Mouse (Mus musculus) brain, embryonic 14.5 days (tissue): ENCODE measurements at regions not wholly inside any gene's neighbourhood (a gene's known extent, or its start where the extent isn't known, plus 50 kb on each side); places are given as distances from the start of the nearest gene placed in this dataset.

Experiments used
- CTCF ChIP-seq: fragments of 200-500 bp; IDR thresholded peaks from 2 replicates; pipeline ENCODE4 v1.5.1; 2012; ENCODE audit warnings: inconsistent platforms, mild to moderate bottlenecking, moderate library complexity, borderline replicate concordance; ENCODE audit not compliant: insufficient read depth, insufficient read length; ENCODE audit errors: extremely low read depth
- POLR2A ChIP-seq: fragments of 200-500 bp; IDR thresholded peaks from 2 replicates; pipeline ENCODE4 v1.6.1; 2012; ENCODE audit warnings: mild to moderate bottlenecking, inconsistent platforms, borderline replicate concordance; ENCODE audit not compliant: poor library complexity, insufficient read depth, insufficient read length, severe bottlenecking; ENCODE audit errors: extremely low read depth

- no peak for TF ChIP-seq CTCF
- TF ChIP-seq POLR2A: no peak
Measured at GRCm38 (mm10) chr2:81007071-81007470, 390.0 kb downstream of the Nup35 start.
